Mouse (Mus musculus) heart, adult 2 months (tissue): ENCODE data around the gene Lpo. TPM values are rescaled to one million over a fixed set of nuclear protein-coding genes. Genes with fewer than 3 reads are reported as not detected.

Source experiments
- DNase-seq, 2 experiments: peaks; one replicate each; pipeline ENCODE4 v3.0.0; 2021
- H3K27ac ChIP-seq: fragments of 200-600 bp; 2 replicates; pipeline ENCODE4 v1.8.1; 2022
- H3K27me3 ChIP-seq: fragments of 200-500 bp; 2 replicates; pipeline ENCODE4 v1.6.1; 2012; ENCODE audit warnings: mild to moderate bottlenecking, low read length, inconsistent platforms, mixed read lengths; ENCODE audit not compliant: control insufficient read depth, insufficient read depth
- H3K36me3 ChIP-seq: fragments of 200-500 bp; 2 replicates; pipeline ENCODE4 v1.6.1; 2012; ENCODE audit warnings: low read length, inconsistent platforms; ENCODE audit not compliant: control insufficient read depth, insufficient read depth
- H3K4me1 ChIP-seq: fragments of 200-500 bp; 2 replicates; pipeline ENCODE4 v1.6.1; 2011; ENCODE audit warnings: low read length; ENCODE audit not compliant: control insufficient read depth, insufficient read depth
- H3K4me3 ChIP-seq: fragments of 200-600 bp; 2 replicates; pipeline ENCODE4 v1.8.1; 2022
- H3K79me2 ChIP-seq: fragments of 200-500 bp; replicated peaks from 2 replicates; pipeline ENCODE4 v1.6.1; 2012; ENCODE audit warnings: mild to moderate bottlenecking, inconsistent platforms, low read length, moderate library complexity, mixed read lengths; ENCODE audit not compliant: control insufficient read depth, insufficient read depth
- H3K9ac ChIP-seq: fragments of 200-500 bp; 2 replicates; pipeline ENCODE4 v1.6.1; 2012; ENCODE audit warnings: low read depth, mild to moderate bottlenecking, control low read depth, inconsistent platforms, low read length, mixed read lengths
- CTCF ChIP-seq: fragments of 200-600 bp; IDR thresholded peaks from 2 replicates; pipeline ENCODE4 v1.8.1; 2022; ENCODE audit warnings: antibody characterized with exemption, mild to moderate bottlenecking, moderate library complexity
- EP300 ChIP-seq: fragments of 200-500 bp; IDR thresholded peaks from 2 replicates; pipeline ENCODE4 v1.6.1; 2011; ENCODE audit warnings: low read depth, low read length, control low read depth; ENCODE audit not compliant: insufficient read depth
- POLR2A ChIP-seq: fragments of 200-500 bp; IDR thresholded peaks from 2 replicates; pipeline ENCODE4 v1.6.1; 2011; ENCODE audit warnings: mild to moderate bottlenecking, low read depth, low read length, control low read depth; ENCODE audit not compliant: insufficient read depth
- WGBS: fragments of 180-500 bp; shearing (Covaris S2); methylation state at CpG from one replicate; pipeline ENCODE4 v1.1.7; 2018; 5-methylcytosine and 5-hydroxymethylcytosine counted together
- intact Hi-C: fragments of 180-260 bp; cut with DNase I; formaldehyde crosslinking; loops from one replicate; pipeline ENCODE4 v1.15.1; 2025
- polyA plus RNA-seq: library from polyadenylated mRNA; depleted of rRNA; stranded (reverse); fragments of >200 nt; gene quantifications from 2 replicates; pipeline ENCODE4 v1.2.3, GENCODE M21; 2012
- total RNA-seq, 2 experiments: library from RNA; stranded (reverse); gene quantifications; 2 replicates each; pipeline ENCODE4 v1.2.3; 2021

The Lpo gene
- total and polyA plus RNA-seq, 3 experiments, result 0.04 TPM; not detected in 2

DNA sequence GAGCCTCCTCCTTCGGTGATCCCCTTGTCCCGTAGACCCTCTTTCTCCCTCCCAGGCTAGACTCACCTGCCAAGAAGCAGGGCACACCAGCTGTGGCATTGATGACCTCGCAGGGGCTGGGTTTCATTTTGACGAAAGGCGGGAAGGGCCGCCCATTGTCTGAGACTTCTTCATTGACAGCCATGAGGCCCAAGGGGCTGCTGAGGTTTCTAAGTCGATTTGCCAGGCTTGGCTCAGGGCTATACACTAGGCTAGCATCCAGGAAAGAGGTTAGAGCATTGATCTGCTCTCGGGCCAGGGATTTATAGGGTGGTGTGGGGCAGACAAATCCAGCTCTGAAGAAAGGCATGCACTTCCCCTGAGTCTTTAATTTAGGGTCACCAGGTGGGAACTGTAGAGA, 13.3 kb downstream of the Lpo start:
- H3K4me1 ChIP-seq, result no peaks in the 10 kb centered on the region
- no peak overlapping the region for H3K4me3 ChIP-seq
- intact Hi-C loops, result no loop called here
- H3K27me3 ChIP-seq, result no peaks in the 10 kb centered on the region
- no peak overlapping the region for H3K27ac ChIP-seq
- no peaks in the 10 kb centered on the region for H3K79me2 ChIP-seq
- no peaks in the 10 kb centered on the region for H3K36me3 ChIP-seq
- no peak for DNase-seq
- no peak overlapping the region for H3K9ac ChIP-seq
- WGBS, result 71% methylated on average over 8 of the region's 8 CpGs
- TF ChIP-seq EP300 (no peak), POLR2A (no peak), CTCF (no peak)

- H3K9ac ChIP-seq, result no peak overlapping the region
- intact Hi-C loops, result no loop called here
- no peak overlapping the region for H3K4me3 ChIP-seq
- H3K36me3 ChIP-seq, result no peaks in the 10 kb centered on the region
- no peaks in the 10 kb centered on the region for H3K27me3 ChIP-seq
- WGBS, result 62% methylated on average over 4 of the region's 4 CpGs
- DNase-seq, result no peak
- H3K27ac ChIP-seq, result no peak overlapping the region
- H3K4me1 ChIP-seq, result no peaks in the 10 kb centered on the region
- no peaks in the 10 kb centered on the region for H3K79me2 ChIP-seq
- TF ChIP-seq POLR2A (no peak), EP300 (no peak), CTCF (no peak)
These were observed 16.7 kb downstream of the Lpo start for GRCm38 (mm10) chr11:87811396-87811795.

- H3K36me3 ChIP-seq, result no peaks in the 10 kb centered on the region
- no peaks in the 10 kb centered on the region for H3K27me3 ChIP-seq
- H3K4me3 ChIP-seq, result no peak overlapping the region
- no peaks in the 10 kb centered on the region for H3K79me2 ChIP-seq
- H3K27ac ChIP-seq, result no peak overlapping the region
- H3K9ac ChIP-seq, result no peak overlapping the region
- 50% methylated on average over 7 of the region's 7 CpGs for WGBS
- H3K4me1 ChIP-seq, result no peaks in the 10 kb centered on the region
- intact Hi-C loops, result no loop called here
- no peak for DNase-seq
- no peak for TF ChIP-seq POLR2A
- TF ChIP-seq CTCF, result no peak
- TF ChIP-seq EP300, result no peak
These were observed 19.9 kb downstream of the Lpo start for GRCm38 (mm10) chr11:87808236-87808635.

GRCm38 (mm10) chr11:87807433-87807832, 20.7 kb downstream of the Lpo start:
- WGBS, result 66% methylated on average over 6 of the region's 6 CpGs
- Histone ChIP-seq H3K4me1 (no peaks in the 10 kb centered on the region), H3K4me3 (no peak overlapping the region), H3K79me2 (no peaks in the 10 kb centered on the region), H3K36me3 (no peaks in the 10 kb centered on the region), H3K27me3 (no peaks in the 10 kb centered on the region), H3K27ac (no peak overlapping the region), H3K9ac (no peak overlapping the region)
- DNase-seq, result no peak
- TF ChIP-seq EP300 (no peak), CTCF (no peak), POLR2A (no peak)
- intact Hi-C loops, result no loop called here

- intact Hi-C loops, result no loop called here
- no peak for DNase-seq
These were observed 22.6 kb downstream of the Lpo start for GRCm38 (mm10) chr11:87805448-87805847.

DNA sequence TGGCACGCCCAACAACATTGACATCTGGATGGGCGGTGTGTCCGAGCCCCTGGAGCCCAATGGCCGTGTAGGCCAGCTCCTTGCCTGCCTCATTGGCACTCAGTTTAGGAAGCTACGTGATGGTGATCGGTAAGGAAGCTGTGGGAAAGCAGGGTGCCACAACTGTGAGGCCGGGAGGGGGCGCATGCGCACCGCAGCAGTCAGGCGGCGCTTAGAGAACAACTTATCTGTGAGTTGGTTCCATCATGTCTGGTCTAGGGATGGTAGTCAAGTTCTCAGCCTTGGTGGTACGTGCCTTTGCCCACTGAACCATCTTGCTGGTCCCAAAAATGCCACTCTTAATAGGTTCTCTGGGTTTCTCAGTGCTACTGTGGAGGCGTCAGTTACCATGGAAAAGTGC, 25.5 kb downstream of the Lpo start:
- intact Hi-C loops, result no loop called here
- Histone ChIP-seq H3K27me3 (no peaks in the 10 kb centered on the region), H3K27ac (no peak overlapping the region), H3K4me3 (no peak overlapping the region), H3K36me3 (no peaks in the 10 kb centered on the region), H3K9ac (no peak overlapping the region), H3K4me1 (no peaks in the 10 kb centered on the region), H3K79me2 (no peaks in the 10 kb centered on the region)
- TF ChIP-seq EP300 (no peak), CTCF (peak; percentile 31)
- WGBS, result 49% methylated on average over 14 of the region's 14 CpGs
- no peak for DNase-seq

More at GRCm38 (mm10) chr11:87805448-87805847, 22.6 kb downstream of the Lpo start:
- TF ChIP-seq EP300 (no peak), POLR2A (no peak), CTCF (peak; percentile 64)
- Histone ChIP-seq H3K4me1 (no peaks in the 10 kb centered on the region), H3K27me3 (no peaks in the 10 kb centered on the region), H3K4me3 (no peak overlapping the region), H3K36me3 (no peaks in the 10 kb centered on the region), H3K27ac (no peak overlapping the region), H3K9ac (no peak overlapping the region), H3K79me2 (no peaks in the 10 kb centered on the region)
- 64% methylated on average over 1 of the region's 1 CpGs for WGBS
